Mouse (Mus musculus) gastrocnemius, postnatal 10 days (tissue): ENCODE measurements around the gene Nxnl2. TPM values are rescaled to one million over a fixed set of nuclear protein-coding genes. Genes with fewer than 3 reads are reported as not detected.
A peak's percentile ranks its signal among the peaks of the same experiment; 100 is the strongest.

ENCODE experiments used
- DNase-seq: peaks from one replicate; pipeline ENCODE4 v3.0.0; 2021; ENCODE audit warnings: mixed read lengths
- long read RNA-seq, 2 experiments: library from polyadenylated mRNA; stranded (forward); transcript quantifications; one replicate each; pipeline ENCODE4 v2.0.0; 2021
- total RNA-seq, 2 experiments: library from RNA; stranded (reverse); gene quantifications; 2 replicates each; pipeline ENCODE4 v1.2.3; 2021

Gene Nxnl2
- under 1 TPM; 0.61 to 0.70 TPM for total RNA-seq
- long read RNA-seq, experiment 1, partial matches to known transcripts, result 0 of 2 reads
- long read RNA-seq, experiment 1, other reads (novel, unspliced or antisense), result 0 of 2 reads
- long read RNA-seq, experiment 2, result 0 reads

DNA sequence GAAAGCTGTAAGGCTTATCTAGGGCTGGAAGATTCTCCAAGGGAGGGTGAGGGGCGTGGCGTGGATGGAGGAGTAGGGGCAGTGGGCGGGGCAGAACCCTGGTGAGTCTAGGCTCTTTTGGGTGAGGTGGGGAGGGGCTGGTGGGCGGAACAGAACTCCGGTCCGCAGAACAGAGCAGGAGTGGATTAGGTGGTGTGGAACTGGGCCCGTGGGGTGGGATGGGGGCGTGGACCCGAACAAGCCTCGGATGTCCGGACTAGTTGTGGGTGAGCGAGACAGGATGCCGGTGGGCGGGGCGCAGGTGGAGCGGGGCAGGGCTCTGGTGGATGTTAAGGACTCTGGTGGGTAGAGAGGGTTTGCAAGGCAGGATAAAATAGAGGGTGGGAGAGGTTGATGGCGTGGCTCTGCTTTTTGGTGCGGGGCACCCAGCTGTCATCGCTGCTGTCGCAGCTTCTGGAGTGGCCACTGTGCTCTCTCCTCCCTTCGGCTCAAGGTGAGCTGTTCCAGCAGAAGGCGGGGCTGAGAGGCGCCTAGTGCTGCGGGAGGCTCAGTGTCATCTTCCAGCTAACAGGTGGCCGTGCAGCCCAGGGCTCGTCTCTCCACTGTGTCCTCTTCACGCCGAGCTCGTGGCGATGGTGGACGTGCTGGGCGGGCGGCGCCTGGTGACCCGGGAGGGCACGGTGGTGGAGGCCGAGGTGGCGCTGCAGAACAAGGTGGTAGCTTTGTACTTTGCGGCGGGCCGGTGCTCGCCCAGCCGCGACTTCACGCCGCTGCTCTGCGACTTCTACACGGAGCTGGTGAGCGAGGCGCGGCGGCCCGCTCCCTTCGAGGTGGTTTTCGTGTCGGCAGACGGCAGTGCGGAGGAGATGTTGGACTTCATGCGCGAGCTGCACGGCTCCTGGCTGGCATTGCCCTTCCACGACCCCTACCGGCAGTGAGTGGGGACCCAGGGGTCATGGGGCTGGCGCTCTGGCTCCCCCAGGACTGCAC lies at the start of gene Nxnl2:
TSS of gene Nxnl2 (plus strand) at position 332 of the 990 bp plus-strand sequence.
- peak; percentile 48 for DNase-seq

DNA sequence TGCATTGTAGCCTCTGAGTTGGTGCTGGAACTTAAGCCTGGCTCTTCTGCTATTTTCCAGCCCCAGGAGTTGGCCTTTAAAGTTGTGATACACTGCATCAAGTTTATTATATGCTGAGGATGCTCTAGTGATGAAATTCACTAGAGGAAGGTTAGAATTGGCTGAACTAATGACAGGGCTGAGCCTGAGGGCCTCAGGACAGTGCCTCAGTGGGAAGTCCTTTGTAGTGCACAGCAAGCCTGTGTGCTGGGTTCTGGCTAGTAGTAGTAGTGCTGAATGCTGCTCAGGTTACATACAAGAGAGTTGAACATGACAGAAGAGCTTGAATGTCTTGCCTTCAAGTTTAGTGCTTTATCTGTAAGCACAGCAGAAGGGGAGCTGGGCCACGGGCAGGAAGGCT lies 48.9 kb upstream of the Nxnl2 start:
- DNase-seq, result no peak

DNA sequence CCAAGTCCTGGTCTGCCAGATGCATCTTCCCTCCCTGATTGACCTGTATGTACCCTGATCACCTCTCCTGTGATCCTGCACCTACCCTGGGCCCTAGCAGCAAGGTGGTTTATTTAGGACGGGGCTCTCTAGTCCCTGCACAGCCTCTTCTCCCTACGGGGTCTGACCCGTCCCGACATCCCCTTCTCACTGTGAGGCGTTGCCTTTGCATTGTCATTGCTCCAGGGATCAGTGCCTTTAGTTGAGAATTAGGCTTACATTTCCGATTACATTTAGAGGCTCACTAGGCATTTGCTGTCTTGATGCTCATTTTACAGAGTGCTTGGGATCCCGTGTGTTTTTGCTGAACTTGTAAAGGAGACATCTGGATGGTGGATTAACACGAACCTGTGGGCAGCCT lies 48.1 kb upstream of the Nxnl2 start:
- no peak for DNase-seq

DNA sequence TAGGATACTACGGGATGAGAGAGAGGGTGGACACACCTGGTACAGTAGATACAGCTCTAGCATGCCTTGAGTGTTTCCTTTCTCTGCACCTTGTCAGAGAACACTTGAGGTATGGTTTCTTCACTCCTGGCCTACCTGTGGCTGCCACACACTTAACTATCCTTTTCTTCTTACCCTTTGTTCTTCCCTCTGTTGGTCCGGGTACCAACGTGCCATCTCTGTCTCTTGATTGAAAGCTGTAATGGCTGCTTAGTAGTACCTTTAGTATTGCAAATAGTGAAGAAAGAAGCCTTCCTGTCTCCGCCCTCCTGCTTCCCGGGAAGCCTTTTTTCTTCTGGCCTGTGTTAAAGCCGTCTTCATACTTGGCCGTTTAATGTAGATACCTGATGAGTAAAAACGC lies 45.5 kb upstream of the Nxnl2 start:
- DNase-seq, result no peak

DNA sequence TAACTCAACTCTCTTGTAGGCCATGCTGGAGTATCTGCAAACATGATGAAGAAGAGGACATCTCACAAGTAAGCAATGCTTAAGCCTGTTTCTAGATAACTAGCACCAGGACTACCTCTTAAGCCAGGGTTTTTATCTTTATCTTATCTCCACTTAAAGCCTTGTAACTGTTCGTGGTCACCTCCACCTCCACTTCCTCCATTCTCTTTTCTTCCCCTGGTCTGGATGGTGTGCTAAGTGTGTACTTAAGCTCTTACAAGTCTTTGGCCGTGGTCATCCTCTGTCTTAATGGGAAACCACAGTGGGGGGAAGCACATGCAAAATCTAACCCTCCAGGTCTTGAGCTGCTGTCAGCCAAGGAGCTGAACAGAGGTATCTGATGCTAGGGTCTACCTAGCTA lies 42.9 kb upstream of the Nxnl2 start:
- no peak for DNase-seq

DNA sequence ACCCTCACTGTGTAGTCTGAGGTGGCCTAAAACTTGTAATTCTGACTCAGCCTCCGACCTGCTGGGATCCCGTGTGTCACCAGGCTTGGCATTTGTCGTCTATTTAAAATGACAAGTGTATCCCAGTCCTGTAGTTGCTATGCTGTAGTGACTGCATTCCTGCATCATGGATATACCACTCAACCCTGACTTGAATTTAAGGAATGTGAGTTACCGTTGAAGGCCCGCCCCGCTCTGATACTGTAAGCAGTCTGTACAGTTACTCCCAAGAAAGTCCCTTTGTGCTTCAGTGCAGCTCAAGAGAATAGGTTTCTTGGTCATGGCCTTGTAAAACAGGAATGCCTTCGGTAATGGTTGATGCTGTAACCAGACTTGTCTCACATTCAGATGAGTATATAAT lies 42.4 kb upstream of the Nxnl2 start:
- no peak for DNase-seq

DNA sequence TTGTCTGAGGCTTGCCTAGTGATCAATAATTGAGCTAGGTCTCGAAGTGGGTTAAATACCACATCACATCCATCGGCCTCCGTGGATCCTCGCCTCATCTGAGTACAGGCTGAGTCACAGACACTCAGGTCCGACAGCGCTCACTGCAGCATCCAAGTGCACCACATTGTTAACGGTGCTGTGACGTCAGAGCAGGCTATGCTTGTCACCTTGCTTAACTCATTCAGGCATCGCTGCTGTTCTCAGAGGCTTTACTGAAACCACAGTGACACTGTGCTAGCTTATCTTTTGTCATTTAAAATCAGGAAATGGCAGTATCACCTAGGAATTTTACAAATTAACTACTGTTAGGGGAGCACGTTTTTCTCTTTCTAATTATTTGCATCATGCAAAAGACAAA lies 39.6 kb upstream of the Nxnl2 start:
- no peak for DNase-seq

DNA sequence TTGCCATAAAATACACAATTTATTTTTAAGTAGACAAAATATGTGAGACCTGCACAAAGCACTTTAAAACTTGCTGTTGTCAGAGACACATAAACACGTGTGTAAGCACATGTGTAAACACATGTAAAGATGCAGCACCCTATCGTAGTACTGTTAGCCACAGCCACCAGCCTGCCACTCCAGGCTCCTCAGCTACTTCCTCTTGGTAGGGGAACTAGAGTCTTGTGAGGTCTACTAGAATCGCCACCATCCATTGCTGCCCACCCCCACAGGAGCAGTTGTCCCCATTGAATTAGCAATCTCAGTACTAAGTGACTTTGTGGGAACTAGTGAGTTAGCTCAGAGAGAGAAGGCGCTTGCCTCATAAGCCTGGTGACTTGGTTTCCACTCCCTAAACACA lies 34.5 kb upstream of the Nxnl2 start:
- no peak for DNase-seq

DNA sequence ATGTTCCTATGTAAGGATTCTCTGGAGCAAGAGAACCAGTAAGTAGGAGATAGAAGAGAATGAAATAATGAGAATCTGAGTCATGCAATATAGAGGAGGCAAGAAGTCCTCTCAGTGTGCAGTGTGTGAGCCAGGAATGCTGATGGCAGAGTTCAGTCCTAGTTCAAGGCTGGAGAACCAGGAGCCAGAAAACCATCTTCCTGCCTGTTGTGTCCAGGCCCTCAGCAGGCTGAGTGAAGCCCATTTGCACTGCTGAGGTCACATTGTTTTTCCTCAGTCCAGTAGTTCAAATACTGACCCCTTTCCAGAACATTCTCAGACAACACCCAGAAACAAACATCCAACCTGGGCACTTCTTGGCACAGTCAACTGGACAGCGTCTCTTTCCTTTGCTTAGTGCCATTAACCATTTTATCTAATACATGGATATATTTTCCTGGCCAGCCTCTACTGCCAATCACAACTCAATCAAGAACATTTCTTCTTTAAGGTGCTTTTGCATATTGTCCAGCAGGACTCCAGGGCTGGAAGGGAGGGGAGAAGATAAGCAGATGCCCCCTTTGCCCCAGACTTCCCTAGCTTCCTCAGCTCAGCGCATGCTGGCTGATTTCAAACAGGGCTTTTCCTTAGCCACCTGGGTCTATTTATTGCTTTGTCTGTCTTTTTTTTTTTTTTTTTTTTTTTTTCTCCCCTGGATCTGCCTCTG lies 33.7 kb upstream of the Nxnl2 start:
- DNase-seq, result no peak

DNA sequence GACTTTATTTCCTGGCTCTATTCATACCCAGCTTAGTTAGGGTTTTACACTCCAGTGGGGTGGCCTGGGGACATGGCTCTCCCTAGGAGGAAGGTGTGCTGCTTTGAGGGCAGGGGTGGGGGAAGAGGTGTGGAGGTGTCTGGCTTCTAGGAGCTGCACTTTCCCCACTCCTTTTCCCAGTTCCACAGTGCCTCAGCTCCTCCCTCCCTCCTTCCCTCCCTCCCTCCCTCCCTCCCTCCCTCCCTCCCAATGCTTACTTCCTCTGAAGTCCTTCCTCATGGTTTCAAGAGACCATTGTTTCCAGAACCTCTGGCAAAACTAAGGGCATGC lies 33.2 kb upstream of the Nxnl2 start:
- no peak for DNase-seq

DNA sequence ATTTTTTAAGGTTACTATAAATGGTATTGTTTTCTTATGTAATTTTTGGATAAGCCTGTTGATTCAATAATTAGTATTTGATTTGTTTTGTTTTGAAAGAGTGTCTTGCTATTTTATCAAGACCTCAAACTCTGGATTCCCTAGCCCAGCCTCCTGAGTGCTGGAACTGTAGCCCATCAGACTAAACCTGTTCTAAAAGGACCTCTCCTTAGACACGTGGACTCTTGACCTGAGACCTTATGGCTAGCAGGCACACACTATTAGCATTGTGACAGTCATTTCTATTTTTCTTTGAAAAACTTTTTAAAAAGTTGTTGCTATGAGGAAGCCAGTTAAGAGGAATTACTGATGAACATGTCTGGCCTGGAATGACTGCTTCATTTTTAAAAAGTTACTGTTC lies 23.7 kb upstream of the Nxnl2 start:
- DNase-seq, result no peak

DNA sequence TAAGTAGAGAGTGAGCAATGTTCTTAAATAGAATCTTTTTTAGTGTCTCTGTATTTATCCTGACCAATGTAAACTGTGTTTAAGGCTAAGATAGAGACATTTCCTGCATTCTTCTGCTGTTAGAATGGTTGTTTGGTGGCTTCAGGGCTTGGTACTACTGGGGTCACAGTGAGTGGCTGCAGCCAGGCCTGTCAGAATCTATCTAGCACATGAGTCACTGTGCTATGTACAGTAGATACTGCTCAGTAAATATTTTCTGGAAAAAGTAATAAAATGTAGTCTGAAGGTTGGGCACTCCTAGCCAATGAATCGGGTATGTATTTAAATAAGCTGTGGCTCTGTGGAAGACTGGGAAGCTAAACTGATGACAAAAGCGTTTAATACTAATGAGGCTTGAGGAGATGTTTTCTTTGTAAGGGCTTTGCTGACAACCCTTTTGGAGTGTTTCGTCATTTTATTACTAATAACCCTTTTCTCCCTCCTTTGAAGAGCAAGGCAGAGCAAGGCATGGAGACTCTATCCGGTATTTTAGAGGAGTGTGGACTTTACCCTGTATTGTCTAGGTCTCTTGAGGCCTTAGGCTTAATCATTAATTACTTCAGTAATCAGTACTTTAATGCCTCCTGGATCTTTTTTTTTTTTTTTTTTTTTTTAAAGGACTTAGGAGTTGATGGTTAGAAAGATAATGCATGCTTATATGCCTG lies 17.7 kb upstream of the Nxnl2 start:
- DNase-seq, result no peak

DNA sequence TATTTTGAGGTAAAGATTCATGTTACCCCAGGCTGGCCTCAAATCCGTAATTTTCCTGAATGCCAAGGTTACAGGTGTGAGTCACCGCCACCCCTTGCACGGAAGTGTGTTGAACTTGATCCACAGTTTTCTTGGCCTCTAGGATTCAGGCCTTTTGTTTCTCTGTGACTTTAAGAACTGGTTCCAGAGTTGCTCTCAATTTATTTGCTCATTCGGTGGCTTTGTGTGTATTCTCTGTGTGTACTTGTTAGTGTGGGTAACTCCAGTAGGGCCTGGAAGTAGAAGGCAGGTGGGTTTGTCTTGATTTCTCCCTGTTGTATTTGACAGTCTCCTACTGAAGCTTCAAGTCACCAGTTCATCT lies 17.2 kb upstream of the Nxnl2 start:
- no peak for DNase-seq

DNA sequence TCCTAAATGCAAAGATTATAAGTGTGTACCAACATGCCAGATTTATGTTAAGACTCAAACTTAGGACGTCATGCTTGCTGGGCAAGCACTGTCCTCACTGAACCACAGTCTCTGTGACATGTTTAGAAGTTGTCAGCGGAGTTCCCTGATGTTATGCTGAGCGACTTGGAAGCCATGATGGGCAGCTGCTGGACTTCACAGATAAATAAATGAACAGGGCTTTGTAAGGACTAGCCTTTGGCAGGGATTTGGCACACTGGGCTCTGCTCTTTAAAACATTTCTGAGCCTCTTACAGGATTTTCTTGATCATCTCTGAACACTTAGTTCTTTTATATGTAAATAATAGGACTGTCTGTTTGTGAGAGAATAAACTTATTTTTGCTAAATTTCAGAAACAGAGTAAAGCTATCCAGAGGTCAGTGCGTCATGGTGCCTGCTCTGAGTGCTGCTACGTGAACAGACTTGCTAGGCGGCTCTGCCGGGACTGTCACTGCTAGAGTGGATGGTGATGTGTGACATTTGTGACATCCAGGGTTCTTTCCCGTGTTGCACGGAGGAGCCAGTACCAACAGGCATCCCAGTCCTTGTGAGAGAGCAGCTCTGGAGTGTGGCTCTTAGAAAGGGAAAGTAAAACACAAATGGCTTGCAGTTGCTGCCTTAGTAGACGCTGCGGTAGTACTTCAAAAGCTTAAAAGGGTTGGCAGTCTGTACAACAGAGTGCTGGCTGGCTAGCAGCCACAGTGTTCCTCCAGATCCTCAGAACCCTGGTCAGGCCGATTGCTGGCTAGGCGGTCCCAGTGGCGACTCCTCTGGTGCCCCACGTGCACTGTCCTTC lies 15.4 kb upstream of the Nxnl2 start:
- DNase-seq, result no peak

DNA sequence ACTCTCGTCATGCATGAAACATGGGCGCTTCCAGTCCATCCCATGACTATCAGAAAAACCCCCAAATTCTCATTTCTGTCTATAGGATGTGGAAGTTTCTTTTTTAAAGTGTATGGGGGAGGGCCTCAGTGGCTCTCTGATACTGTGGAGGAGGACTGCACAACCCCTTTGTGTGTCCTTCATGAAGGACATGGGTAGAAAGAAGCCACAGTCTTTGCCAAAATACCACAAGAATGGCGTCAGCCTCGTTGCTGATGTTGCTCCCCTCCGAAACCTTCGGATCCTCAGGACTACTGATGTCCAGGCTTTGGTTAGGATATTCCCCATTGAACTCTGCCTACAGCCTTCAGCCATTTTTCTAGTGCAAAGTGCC lies 14.8 kb upstream of the Nxnl2 start:
- no peak for DNase-seq

DNA sequence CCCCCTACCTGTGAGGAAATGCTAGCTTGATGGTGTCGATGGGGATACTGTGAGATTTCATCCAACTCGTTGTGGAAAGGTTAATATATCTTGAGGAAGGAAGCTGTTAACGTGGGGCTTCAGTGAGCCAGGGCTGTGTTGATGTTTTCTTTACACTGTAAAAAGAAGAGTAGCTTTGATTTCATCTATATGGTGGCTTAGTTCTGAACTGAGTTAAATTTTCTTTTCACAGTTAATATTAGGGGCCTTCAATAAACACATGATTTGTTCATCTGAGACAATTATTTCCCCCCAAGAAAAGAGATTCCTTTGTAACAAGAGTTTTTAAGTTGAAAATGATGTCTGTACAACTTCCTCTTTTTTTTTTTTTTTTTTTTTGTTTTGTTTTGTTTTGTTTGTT lies 13.5 kb upstream of the Nxnl2 start:
- no peak for DNase-seq

DNA sequence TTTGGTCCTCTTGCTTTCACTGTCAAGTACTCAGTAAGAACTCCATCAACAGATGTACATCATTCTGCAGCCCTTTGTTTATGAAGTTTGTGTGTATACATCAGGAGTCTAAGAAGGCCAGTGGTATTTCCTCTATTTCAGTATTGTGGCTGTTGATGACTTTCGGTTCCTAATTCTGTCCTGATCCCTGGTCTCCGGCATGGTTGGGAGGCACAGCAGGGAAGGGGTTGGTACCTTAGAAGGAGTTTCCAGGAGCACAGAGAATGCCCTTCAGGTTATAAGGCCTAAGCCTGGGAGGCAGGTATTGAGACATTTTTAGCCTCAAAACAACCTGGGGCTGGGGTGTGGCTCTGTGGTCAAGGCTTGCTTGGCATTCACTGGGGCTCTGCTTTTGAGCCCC lies 9.2 kb upstream of the Nxnl2 start:
- no peak for DNase-seq

DNA sequence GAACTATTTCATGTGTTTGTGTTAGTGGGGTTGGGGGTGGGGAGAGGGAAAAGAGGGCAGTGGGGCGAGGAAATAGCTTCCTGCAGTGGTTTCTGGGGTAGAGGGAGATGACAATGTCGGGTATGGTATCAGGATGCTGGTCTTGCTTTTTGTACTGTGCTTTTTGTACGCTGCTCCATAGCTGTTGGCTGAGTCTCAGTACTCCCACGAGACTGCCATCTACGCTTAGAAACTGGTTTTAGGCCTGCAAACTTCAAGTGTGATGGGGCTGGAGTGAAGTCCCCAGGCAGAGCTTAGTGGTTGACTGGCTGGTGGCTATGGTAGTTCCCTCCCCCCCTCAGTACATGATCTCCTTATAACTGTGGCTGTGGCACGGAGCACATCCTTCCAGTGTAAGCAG lies 8.6 kb upstream of the Nxnl2 start:
- DNase-seq, result no peak

DNA sequence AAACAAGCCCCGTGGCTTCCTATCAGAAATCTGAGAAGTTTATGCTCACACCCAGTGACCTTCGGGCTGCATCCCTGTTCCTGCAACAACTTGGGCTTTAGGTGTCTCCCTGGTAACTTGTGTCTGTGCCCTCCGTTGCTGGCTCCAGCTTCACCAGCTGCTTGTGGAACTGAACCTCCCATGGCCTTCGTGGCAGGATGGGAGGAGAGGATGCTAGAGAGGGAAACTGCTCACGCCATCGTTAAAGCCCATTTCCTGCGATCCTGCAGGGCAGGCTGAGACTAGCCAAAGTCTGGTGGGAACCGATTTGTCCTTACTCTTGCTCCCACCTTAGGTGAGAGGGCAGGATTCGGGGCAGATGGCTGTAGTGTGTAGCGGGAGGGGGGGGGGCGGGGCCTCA lies 4.1 kb upstream of the Nxnl2 start:
- no peak for DNase-seq

DNA sequence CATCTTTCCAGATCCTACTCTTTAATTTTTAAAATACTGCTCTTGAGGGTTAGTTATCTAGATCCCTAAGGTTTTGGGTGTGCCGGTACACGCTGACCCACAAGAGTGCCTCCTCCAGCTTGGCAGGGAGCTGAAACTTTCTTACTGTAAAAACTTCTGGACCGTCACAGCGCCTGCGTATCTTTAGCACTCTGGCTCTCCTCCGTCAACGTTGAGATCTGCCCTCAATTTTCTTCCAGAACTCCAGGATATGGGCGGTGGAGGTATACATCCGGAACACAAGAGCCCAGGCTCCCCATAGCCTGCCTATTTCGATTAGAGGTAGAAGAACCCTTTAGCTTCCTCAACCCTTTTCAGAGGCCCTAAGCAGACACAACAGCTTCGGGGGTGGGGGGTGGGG lies 607 bp upstream of the Nxnl2 start:
- DNase-seq, result no peak

DNA sequence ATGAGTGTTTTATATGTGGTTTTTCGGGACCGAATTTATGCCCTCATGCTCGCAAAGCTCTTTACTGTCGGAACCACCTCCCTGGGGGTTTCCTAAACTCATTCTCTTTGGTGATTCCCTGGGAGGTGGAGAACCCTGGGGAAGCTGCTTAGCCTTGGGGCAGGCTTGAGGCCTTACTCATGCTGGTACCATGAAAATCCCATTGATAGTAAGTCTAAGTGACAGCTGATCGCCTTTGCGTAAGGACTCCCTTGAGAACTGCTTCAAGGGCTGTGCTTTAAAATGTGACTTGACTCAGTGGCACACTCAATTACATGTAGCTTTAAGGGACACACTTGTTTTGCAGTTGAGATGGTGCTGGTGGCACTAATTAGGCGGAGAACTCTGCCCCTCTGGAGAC lies 1.8 kb downstream of the Nxnl2 start:
- DNase-seq, result no peak

DNA sequence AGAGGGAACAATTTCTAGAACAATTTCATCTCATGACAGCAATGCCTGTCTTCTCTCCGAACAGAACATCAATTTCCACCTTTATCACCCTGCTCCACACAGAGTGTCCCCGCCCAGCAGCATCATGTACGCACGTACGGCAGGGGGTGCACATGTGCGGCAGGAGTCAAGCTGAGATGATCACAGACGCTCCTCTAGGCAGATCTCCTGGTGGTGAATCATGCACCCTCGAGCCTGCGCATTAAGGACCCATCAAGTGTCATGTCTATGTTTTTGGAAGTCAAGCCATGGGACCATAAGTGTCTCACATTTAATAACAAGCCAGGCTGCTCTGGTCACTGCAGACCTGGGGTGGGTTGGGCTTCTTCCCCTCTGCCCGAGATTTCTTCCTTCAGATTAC lies 8.1 kb downstream of the Nxnl2 start:
- no peak for DNase-seq
